Mouse (Mus musculus) MEL-GATA-1-ER (cell line): Measurements from ENCODE around the gene Fastkd3.

Experiments
- DNase-seq: peaks from one replicate; pipeline ENCODE4 v3.0.0-alpha.2; 2012; ENCODE audit warnings: low read depth; ENCODE audit errors: extremely low read depth

Fastkd3 gene

DNA sequence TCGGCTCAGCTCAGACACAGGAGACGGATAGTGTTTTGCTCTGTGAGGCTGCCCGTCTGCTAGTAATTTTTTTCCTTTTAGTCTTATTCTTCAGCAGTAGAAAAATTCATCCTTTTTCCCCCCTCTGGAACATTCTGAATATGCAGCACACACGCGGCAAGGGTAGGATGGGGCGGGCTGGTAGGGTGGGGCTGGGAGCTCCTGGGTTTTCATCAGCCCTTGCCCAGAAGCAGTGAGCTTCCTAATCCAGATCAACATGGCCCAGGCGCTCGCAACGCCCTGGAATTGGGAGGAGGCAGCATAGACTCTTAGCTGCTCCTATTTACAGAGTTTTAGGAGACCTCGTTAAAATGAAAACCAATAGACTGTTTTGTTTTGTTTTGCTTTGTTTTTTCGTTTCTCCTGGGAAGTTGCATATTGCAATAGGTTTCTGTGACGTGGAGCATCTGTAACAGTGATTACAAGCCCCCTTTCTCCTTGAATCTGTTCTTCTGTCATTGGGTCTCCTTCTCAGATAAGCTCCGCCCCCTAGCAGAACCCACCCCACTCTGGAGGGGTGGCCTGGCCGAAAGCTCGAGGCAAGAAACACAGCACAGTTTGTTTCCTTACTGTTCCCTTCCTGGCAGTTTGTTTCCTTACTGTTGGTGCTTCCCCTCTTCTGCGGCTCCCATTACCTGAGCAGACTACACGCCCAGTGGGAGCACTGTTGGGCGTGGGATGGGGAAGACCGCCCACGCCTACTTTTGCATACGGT, 25.8 kb downstream of the Fastkd3 start:
- no peak for DNase-seq

DNA sequence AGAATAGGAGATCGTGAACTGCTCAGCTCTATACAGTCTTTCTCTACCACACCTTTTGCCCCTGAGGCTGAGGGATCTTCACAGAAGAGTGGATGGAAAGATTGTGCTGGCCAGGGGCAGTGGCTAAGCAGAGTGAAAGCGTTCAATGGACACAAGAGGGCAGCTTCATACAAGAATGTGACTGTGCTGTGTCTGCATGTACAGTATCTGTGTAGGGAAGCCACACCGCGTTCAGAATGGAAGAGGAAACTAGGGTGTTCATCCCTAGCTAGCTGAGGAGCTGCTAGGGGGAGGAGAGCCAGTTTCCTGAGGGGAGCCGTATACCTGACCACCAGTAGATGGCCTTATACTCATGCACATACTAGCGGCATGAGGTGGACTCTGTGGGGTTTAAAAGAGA, 40.8 kb downstream of the Fastkd3 start:
- no peak for DNase-seq

DNA sequence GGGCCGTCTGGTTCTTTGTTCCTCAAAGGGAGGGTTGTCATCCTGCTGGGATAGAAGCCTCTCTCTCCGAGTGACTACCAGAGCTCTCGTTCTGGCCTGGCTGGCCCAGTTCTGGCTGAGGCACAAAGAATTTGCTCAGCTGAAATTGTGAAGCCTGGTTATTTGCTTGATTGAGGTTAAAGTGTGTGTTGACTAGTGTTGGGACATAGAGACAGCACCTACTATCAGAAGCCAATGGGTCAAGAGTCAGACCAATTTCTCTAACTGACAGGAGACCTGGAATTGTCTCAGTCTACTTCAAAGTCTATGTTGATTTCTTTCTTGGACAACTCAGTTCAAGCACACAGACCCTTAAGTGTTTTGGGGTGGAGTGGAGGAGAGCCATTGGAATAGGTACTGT, 45.0 kb downstream of the Fastkd3 start:
- DNase-seq = no peak
